8 mouse cellular contexts compared by ENCODE assay signal in the genomic region with DNA sequence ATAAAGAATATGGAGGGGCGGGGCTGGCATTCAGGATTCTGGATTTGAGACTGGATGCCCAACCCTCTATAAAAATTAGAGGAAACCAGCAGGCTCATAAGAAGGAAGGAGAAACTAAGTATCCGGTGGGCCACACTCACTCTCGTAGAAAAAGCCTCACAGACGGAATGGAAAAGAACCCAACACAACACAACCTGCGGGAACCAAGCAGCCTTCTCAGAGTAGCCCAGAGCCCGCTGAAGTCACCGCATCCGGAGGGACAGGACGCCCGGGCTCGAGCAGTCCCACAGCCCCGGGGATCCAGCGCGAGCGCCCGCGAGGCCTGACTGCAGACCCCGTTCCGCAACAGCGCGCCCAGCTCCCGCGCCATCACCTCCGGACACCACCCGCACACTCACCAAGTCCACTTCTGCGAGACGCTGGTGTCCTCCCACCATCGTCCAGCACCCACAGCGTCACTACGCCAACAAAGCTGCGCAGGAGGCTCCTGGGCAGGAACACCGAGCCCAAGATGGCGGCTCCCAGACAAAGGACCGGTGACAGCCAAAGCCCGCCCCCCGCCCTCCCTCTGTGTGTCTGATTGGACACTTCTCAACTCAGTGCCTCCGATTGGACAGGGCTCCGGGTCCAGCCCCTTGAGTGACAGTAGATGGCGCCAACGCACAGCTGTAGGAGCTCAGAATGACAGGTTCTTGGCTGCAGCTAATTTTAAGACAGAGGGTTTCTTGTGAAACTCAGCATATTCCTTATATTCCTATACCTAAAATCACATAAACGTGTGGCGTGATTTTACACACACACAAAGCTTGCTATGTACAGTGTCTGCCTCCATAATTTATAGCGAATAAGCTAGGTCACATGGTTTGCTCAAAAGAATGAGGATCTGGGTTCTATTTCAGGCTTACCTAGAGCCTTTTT. TPM values are rescaled to one million over a fixed set of nuclear protein-coding genes. Genes with fewer than 3 reads are reported as not detected.
DNase-seq lines count a peak whose midpoint lies in the region; ATAC-seq lines count a peak whose summit lies in the region.

A gene (minus strand): TSS at position 551 of the 918 bp plus-strand sequence.

- ATAC-seq in hindbrain, embryonic 11.5 days (ENCODE audit: low FRiP score), result peak; percentile 96

- H3K9ac ChIP-seq in hindbrain, embryonic 11.5 days (ENCODE audit: low read depth, low read length), result peak within 1 kb of the TSS; percentile 87

- H3K27ac ChIP-seq in hindbrain, embryonic 11.5 days (ENCODE audit: low read depth, low read length), result peak within 1 kb of the TSS; percentile 91

- DNase-seq in Muller cell, postnatal 12 days (ENCODE audit: inconsistent ontology term), result peak; percentile 99
- DNase-seq in cerebellum, adult 9-11 months, result peak; percentile 95
- peak; percentile 96 for DNase-seq in frontal cortex, adult 2 months (ENCODE audit: extremely low spot score in 1 of 2, low spot score in 1 of 2)
- peak; percentile 94 for DNase-seq in hindbrain, embryonic 11.5 days (ENCODE audit: low spot score)
- peak; percentile 88 to 91 for DNase-seq in layer of hippocampus, postnatal 10 days (ENCODE audit: low spot score in 2 of 2)
- DNase-seq in lung, postnatal 10 days, result peak; percentile 97
- peak; percentile 88 for DNase-seq in ovary, postnatal 36 days (ENCODE audit: low spot score)
- peak; percentile 91 for DNase-seq in thymus, postnatal 25 days

- H3K36me3 ChIP-seq in hindbrain, embryonic 11.5 days (ENCODE audit: control insufficient read depth, insufficient read depth, low read length), result peaks cover 24% of the 10 kb centered on the region

- peak within 1 kb of the TSS; percentile 50 for H3K4me3 ChIP-seq in hindbrain, embryonic 11.5 days (ENCODE audit: low read depth, low read length)

- peak within 1 kb of the TSS; percentile 34 for H3K4me2 ChIP-seq in hindbrain, embryonic 11.5 days (replicated peaks; ENCODE audit: low read depth, low read length)

- WGBS in hindbrain, embryonic 11.5 days, result 1% methylated on average over 43 of the region's 43 CpGs

- H3K27me3 ChIP-seq in hindbrain, embryonic 11.5 days (ENCODE audit: control insufficient read depth, insufficient read depth, low read length), result no peaks in the 10 kb centered on the region

- no peaks in the 10 kb centered on the region for H3K4me1 ChIP-seq in hindbrain, embryonic 11.5 days (replicated peaks; ENCODE audit: control insufficient read depth, insufficient read depth, low read length)

- H3K9me3 ChIP-seq in hindbrain, embryonic 11.5 days (ENCODE audit: control insufficient read depth, low read length), result peaks cover 14% of the 10 kb centered on the region

RNA-seq across cellular contexts. Expression of the gene that starts here (rescaled TPM):
- 23.4 and 23.9 TPM in 2 replicates for polyA plus RNA-seq in frontal cortex, adult 2 months (2012; rRNA removed)
- 83.5 and 85.2 TPM in 2 replicates for polyA plus RNA-seq in hindbrain, embryonic 11.5 days (2014; fragmentation: Nextera tagmentation; extraction: Ambion mirVana)
- total RNA-seq in layer of hippocampus, postnatal 10 days (2021), result 10 to 100 TPM; 33.1 to 35.3 TPM

Comparison
In these comparisons a context has a peak if more than half of its experiments do, and no peak if none do; other contexts are left out.
1. Peak in every context shown above with its lines: DNase-seq, ATAC-seq, H3K4me3 ChIP-seq and H3K27ac ChIP-seq.